Mouse (Mus musculus) retina, postnatal 7 days (tissue): ENCODE measurements around the gene Fkbp5.
A peak's percentile ranks its signal among the peaks of the same experiment; 100 is the strongest.
"Not testable (repeated sequence)": the region's sequence is repeated elsewhere in the genome, so short reads cannot be mapped to it uniquely, and the experiment has no call there.

Experiments used
- DNase-seq: peaks from one replicate; pipeline ENCODE4 v3.0.0-alpha.2; 2012; ENCODE audit warnings: low read depth, low spot score

The Fkbp5 gene

DNA sequence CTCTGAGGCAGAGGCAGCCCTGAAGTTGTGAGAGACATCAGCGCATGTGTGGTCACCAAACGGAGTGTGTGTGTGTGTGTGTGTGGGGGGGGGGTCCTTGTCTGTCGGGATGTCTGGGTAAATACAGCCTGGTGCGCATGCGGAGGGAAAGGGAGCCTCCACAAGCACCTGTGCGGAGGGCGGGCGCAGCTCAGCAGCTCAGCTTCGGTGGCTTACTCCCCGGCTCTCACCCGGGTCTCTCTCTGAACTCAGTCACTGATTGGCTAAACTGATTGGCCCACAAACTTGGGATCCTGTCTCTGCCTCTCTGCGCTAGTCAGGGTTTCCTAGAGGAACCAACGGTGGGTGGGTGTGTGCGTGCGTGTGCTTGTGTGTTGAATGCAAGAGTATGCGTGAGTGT is 142.8 kb downstream of the Fkbp5 start:
- DNase-seq: no peak

DNA sequence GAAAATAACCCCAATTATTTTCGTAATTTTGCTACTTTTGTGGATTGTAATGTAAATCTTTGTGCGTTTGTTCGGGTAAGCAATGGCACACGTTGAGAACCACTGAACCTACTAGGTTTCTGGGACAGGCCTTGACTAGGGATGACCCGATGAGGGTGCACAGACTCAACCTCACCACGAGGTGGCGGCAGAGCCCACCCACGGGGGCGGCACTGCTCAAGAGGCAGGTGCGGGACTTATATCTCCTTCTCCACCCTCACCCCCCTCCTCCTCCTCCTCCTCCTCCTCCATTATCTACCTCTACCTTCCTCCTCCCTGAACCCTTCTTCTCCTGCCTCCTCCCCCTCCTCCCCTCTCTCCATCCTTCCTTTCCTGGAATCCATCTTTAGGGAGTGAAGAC is 143.5 kb downstream of the Fkbp5 start:
- no peak for DNase-seq

DNA sequence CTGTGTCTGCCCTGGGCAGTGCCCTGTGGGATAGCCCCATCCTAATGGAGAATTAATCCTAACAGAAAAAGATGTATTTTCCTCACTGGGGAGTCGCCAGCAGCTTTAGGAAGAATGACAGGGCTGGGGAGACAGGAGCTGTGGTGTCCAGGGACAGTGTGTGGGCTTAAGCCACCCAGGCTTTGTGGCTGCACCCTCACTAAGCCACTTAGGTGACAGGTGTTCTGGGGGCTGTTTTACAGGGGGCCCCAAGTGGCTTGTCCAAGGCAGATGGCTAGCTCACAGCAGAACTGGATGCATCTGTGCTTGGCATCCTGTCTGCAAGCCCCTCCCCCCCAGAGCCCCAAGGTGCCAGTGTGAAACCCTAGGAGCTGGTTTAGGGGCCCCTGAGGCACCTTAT is 145.4 kb downstream of the Fkbp5 start:
- peak; percentile 68 for DNase-seq

DNA sequence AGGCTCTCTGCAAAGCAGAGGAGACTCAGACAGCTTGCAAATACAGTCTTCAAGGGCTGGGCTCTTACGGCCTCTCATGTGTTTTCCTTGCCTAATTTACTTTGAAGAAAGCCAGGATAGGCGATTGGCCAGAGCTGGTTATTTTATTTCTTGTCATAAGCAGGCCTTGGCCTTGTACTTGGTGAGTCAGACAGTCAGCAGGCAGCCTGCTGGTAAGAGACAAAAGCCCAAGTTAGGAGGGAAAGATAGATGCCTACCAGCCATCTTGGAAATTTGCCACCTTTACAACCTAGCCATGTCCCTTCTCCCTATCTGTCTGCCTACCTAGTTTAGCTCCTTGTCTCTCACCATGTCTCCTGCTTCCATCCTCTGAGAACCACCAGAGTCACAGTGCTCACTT is 146.0 kb downstream of the Fkbp5 start:
- no peak for DNase-seq

DNA sequence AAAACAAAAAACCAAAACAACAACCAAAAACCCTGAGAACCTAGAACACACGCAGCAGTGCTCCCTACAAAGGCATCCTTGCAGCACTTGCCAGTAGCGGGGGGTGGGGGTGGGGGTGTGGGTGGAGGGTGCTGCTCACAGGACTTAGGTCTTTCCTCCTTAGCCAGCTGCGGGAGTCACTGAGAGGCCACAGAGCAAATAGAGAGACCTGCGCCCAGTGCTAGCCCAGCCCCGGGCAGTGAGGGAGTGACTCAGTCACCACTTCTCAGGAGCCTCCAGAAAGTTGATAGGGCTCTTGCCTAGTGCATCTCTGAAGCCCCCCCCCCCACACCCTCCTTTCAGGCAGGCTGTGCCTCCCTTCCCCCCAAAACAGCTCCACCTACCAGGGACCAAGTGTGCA is 148.3 kb downstream of the Fkbp5 start:
- no peak for DNase-seq

DNA sequence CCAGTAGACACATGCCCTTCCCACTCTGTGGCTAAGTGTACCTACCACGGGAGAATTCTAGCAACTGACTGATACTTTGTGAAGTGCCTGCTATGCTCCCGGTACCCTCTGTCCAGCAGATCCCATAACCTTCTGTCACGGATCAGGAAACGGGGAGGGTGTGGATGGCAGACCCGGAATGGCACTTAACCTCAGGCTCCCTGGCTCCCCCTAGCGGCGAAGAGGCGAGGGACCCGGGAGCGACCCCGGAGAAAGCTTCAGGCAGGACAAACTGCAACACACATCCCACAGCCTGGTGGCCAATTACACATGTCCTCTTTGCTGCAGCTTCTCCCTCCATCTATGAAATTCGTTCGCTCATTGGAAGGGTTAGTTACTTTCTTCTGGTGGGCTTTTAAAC is 148.9 kb downstream of the Fkbp5 start:
- peak; percentile 74 for DNase-seq

DNA sequence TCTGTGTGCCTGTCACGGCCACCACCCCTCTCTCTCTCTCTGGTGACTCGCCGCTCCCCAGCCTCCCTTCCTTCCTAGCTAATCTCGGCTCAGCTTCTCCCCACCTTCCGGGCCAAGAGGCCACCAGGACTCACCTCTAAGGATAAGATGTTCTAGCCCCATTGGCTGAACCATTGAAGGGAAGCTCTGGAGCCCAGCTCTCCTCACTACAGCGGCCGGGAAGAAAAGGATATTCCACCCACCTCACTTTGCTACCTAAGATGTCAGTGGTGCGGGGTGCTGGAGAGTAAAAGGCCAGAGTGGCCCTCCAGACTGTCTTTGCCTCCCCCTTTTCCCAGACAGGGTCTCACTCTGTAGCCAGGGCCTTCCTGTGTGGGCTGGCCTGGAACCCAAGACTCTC is 152.2 kb downstream of the Fkbp5 start, which contains the start of gene Tulp1:
TSS of gene Tulp1 (minus strand) at position 101 of the 400 bp plus-strand sequence.
- no peak for DNase-seq

DNA sequence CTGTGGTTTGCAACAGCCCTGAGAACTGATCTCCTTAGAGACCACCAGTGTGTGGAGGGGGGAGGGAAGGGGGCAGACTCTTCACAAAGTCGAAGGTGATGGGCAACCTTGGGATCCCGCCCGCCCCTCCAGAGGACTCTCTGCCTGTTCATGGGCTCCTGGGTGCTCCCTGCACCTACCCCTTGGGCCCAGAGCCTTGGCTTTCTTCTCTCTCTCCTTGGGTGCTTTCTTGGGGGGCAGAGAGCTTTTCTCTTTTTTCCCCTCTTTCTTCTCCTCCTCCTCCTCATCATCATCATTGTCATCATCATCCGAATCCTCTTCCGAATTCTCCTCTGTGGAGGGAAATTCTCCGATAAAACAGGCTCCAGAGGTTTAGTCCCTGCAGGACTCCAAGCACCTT is 153.8 kb downstream of the Fkbp5 start:
- no peak for DNase-seq

DNA sequence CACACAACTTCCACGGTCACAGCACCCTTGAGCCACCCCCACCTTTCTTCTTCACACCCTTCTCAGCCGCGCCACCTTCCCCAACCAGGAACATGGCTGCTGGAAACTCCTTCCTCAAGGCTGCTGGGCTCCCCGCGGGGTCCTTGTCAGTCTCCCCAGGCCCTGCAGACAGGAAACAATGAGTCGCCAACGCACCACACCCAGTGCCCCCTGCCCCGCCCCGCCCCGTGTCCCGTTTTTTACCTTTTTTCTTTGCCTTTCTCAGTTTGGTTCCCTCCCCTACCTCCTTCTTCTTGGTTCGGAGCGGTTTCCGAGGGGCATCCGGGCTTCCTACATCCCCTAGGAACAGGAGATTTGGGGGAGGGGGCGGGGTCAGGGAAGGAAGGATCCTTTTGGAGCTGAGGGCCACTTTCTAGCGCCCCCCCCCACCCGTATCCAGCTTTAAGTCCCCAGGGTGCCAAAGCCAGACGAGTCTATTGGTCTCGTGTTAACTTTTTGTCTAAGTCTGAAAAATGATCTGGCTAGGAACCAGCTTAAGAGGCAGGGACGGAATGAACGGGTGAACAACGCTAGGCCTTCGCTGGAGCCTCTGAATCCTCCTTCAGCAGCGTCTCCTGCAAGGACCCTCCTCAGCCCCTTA is 154.6 kb downstream of the Fkbp5 start:
- DNase-seq: no peak

DNA sequence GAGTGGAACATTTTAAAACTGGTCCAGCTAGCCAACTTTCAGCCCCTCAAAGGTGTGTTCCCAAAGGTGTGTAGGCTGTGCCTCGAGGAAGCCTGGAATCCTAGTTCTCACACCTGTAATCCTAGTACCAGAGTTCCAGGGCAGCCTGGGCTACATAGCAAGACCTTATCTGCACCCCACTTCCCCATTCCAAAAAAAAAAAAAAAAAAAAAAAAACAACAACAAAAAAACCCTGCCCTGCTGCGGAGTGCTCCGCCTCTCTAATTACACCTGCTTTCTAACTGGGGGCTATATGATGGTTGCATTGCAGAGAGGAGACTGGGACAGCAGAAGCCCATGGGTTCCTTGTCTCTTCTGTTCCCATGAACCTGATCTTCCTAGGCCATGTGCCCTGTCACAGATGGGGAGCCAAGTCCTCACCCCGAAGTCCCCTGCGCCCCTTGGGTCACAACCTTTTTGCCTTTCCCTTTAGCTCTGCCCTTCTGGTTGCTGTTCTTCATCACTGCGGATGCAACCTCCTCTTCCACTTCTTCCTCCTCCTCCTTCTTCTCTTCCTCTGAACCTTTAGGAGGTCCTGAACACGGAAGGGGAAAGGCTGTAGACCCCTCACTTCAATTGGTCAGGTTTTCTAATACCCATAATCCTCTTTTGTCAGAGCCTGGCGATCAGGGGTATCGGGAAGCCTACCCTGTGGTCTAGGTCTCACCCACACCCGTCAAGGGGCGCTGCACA is 155.2 kb downstream of the Fkbp5 start:
- DNase-seq: no peak

DNA sequence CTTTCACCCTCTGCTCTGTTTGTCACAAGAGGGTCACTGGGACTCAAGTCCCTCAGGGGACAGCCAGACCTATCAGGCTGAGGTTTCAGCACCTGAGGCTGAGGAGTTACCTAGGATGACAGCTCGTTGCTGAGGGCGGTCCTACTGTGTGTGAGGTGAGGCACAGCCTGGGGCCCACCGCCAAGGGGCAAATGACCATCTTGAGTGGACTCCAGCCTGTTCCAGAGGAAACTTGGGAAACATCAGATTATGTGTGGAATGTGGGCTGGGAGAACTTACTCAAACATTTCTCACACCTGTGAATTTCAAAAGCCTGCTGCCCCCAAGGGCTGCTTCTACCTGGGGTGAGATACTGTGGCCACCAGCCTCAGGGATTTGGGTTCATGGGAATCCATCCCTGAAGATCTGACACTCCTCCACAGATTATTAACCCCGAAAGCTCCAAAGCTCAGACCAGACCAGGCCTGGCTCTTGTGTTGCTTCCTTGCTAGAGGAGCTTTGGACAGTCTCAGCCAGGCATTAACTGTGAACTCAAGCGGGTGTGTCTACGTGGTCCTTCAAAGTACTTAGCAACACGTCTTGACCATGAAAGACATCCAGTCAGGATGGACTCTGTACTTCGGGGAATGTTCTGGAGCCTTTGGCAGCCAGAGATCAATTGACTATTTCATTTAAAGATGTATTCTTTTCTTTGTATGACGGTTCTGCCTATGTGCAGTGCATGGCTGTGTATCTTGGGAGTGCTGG is 156.6 kb downstream of the Fkbp5 start:
- DNase-seq: no peak

DNA sequence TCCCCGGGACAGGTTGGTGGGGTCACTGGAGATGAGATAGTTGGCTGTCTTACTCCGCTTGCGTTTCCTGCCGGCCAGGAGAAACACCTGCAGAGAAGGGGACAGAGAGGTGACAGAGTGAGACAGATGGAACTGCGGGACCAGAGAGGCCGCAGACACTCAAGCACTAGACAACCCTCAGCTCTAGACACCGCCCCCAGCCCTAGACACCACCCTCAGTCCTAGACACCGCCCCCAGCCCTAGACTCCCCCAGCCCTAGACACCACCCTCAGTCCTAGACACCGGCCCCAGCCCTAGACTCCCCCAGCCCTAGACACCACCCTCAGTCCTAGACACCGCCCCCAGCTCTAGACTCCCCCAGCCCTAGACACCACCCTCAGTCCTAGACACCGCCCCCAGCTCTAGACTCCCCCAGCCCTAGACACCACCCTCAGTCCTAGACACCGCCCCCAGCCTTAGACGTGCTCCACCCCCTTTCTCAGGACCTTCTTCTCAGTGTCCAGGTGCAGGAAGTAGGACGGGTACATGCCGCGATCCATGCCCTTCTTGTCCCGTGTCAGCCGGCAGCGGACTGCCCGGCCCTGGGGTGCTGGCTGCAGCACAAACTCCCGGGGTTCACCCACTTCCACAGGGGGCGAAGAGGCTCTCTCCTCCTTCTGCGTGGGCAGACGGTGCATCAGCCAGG is 158.6 kb downstream of the Fkbp5 start:
- not testable (repeated sequence) for DNase-seq

DNA sequence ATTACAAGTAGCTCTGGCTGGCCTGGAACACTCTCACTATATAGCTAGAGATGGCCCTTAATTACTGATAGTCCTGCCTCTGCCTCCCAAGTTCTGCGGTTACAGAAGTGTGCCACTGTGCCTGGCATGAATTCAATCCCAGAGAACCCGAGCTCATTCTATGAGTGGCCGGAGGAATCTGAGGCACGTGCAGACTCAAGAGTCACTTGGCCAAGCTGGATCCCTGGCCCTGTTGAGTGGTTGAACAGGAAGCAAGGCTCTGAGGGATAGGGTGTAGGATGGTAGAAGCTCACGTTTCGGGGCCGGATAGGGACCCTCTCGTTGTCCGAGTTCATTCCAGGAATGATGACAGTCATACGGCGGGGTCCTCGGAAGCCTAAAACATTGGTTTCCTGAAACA is 161.5 kb downstream of the Fkbp5 start:
- DNase-seq: no peak

DNA sequence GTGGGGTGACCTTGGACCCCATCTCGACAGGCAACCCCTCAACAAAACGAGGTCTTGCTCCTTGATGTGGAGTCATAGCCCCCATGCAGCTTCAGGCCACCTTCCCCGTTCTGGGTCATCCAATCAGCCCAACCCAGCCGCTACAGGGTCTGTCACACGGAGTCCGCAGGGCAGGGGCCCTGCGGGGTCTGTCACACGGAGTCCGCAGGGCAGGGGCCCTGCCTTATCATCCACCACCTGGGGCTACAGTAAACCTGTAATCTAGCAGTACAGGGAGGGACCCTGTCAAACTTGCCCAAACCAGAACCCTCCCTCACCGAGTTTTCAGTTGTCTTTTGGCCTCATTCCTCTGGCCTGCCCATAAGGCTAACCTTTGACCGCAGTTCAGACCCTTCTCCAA is 165.3 kb downstream of the Fkbp5 start:
- no peak for DNase-seq

DNA sequence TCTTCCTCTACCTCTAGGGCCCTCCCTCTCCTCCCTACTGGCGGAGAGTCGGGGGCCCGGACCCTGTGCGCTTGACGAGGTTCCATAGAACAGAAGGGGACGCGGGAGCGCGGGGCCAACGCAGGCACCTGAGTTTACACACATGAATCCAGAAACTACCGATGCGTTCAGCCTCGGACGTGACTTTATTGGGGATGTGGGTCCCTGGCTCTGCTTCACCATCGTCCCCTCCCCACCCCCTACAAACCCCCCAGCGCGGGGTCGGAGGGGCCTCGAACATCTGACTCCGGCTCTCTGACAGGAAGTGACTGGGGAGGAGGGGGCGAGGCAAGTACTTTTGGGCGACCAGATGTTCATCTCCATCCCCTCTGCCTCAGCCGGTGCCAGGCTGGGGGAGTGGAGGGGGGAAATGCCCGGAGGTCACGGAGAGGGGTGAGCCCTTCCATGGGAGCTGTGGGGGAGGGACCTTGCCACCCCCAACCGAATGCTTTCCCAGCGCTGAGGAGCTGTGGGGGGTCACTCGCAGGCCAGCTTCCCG is 165.9 kb downstream of the Fkbp5 start:
- no peak for DNase-seq

DNA sequence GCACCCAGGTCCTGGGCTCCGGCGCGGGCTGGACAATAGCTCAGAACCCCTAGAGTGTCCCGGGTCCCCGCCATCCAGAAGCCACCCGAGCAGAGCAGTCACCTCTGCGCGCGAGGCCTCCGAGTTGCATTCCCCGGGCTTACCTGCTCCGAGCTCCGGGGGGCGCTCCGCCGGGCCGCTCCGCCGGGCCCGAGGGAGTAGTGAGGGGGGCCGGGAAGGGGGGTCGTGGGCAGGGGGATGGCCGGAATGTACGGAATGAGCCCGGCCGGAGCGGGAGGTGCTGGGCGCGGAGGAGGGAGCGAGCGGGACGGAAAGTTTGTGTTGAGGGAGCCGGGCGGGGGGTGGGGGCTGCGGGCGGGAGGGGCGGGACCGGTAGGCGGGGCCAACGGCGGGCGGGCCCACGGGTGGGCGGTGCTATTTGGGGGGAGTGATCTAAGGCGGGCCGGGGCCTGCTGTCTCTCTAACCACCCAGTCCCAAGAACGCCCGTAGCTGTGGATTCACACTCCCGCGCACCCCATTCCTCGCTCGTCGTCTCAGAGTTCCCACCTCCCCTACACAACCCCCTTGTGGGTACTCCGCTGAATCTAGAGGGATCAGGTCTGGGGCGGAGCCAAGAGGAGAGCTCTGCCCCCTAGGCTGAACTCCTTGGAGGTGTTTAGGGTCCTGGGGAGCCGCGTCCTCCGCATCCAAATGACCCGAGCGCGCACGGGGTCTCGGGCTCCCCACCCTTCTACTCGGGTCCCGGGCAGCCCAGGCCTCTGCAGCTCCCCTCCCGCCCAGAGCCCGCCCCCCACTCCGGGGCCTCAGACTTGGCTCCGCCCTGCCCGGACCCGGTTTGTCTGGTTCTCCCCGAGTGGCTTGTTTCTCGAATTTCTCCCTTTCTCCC is 166.6 kb downstream of the Fkbp5 start, which contains the start of gene Tead3:
TSS of gene Tead3 (minus strand) at position 352 of the 887 bp plus-strand sequence.
- peak; percentile 60 for DNase-seq

DNA sequence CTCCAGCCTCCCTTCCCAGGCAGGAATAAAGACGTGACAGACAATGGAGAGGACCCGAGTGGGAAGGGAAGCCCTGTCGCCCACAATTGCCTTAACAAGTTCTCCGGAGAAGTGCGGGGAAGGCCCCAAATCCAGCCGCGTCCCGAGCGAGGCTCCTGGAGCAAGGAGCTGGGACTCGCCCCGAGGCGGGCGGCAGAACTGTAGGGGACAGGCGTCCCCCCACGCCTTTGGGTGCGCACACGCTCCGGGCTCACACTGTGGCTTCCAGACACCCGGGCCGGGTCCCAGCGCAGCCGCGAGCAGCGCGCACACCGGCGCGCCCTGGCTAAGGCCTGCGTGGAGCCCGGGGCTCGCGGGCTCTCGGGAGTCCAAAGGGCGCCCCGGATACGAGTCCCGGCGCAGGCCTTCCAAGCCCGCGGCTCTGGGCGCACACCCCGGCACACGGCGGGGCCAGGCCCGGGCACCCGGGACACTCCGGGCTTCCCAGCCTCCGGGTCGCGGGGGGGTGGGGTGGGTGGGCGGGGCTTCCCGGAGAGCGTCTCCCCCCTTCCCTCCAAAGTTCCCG is 167.3 kb downstream of the Fkbp5 start:
- no peak for DNase-seq

DNA sequence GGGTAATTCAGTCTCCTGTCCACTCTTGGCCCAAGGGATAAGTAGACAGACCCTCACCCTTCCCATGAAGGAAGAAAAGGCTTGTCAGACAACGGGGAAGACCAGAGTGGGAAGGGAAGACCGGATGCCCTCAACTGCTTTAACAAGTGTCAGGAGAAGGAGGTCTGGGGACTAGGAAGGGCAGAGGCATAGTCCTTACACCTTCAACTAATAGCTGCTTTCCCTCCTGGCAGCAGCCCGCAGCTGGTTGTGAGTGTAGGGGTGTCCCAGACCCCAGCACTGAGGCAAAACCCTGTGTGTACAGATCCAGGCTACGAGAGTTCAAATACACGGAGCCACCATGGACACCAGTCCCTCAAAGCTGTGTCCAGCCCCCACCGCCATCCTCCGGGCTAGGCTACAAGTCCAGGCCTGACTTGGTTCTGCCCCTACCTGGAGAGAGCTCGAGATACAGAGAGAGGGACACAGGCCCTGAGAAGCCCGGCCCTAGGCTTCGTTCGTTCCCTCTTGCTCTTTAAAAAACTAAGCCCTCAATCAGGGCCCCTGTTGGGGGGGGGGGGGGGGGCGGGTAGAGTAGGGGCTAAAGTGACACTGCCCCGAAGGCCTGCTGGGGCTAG is 168.0 kb downstream of the Fkbp5 start:
- no peak for DNase-seq
